Mouse (Mus musculus) forelimb bud, embryonic 11.5 days (tissue): ENCODE data around the gene Rgl1.

Experiments
- DNase-seq: peaks from one replicate; pipeline ENCODE4 v3.0.0-alpha.2; 2012; ENCODE audit warnings: low read depth, low spot score

The Rgl1 gene

DNA sequence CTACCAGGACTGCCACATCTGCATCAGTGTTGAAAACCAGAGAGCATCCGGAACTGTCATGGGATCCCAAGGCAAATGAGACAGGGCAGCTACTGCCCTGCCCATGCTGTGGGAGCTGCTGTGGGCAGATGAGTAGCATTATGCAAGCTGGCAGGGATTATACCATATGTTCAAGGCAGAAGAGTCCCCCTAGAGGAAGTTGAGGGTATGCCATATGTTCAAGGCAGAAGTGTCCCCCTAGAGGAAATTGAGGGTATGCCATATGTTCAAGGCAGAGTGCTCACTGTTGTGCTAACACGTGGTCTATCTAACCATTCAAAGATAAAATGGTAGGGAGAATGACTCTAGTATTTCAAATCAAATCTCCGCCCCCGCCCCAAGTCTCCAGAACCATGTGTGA, 254.9 kb downstream of the Rgl1 start:
- peak; percentile 54 for DNase-seq

- no peak for DNase-seq
Observed at GRCm38 (mm10) chr1:152508481-152509220, 257.5 kb downstream of the Rgl1 start.

DNA sequence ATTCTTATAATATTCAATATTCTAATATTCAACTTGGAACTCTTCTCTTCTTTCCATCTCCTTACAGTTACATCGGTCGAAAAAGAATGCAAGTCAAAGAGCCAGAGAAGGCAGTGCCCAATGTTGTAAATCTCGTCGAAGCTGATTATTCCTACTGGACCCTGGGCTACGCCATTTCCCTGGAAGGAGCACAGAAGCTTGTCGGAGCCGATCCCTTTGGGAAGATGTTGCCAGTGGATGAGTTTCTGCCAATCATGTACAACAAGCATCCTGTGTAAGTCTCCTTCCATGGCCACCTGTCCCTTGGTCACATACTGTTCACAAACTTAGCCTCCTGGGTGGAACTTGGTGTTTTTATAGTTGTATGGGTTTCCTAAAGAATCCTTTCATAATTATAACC, 259.4 kb downstream of the Rgl1 start:
- DNase-seq, result no peak

- no peak for DNase-seq
Observed at GRCm38 (mm10) chr1:152506175-152506574, 260.0 kb downstream of the Rgl1 start.

GRCm38 (mm10) chr1:152499802-152500201, 266.3 kb downstream of the Rgl1 start:
- no peak for DNase-seq

DNA sequence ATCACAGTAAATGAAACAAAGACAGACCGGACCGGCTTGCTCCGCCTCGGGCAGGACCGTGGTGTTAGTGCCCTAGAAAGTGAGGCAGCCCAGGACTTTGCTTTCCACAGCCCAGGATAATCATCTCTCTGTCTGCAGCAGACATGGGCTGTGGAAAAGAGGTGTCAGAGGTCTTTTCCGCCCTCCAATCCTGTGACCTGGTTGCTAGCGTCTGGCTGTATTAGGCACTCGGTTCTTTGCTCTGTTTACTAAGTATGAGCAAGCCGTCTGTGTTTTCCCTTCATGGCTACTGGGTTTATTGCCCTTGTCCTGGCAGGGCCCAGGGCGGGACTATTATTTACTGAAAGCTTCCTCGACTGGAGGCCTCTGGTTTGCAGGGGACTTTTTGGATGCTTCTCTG, 268.6 kb downstream of the Rgl1 start:
- DNase-seq, result no peak

GRCm38 (mm10) chr1:152496831-152497230, 269.3 kb downstream of the Rgl1 start:
- DNase-seq, result no peak

DNA sequence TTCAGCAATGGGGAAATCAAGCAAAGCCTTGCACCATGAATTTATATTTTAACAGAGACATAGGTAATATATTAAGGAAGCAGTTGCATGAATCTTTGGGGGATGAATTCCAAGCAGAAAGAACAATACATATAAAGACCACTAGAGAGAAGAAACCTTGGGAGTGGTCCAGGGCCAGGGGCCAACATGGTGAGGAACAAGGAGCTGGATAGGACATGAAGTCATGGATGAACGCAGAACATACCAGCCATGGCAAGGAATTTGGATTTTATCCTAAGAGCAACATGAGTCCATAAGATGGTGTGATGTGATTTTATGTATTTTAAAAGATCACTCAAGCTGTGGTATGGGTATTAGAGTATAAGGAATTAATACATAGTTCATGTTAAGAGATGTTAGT, 273.9 kb downstream of the Rgl1 start:
- no peak for DNase-seq

DNA sequence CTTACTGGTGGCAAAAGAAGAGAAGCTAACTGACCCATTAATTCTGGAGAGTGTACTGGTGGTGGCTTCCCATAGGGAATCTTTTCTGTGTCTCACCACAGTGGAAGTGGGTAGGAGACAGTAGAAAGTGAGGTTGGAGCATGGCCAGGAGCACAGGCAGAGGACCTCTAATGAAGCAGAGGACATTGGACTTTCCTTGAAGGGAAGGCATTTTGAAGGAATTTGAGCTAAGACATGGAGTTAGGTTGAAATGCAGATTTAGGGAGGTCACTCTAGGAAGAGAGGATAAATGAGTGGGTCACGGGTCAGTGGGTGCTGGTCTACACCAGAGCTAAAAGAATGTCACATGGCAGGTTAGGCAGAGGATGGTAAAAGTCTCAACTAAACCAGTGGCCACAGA, 275.3 kb downstream of the Rgl1 start:
- DNase-seq, result no peak

GRCm38 (mm10) chr1:152476126-152476525, 290.0 kb downstream of the Rgl1 start:
- no peak for DNase-seq

- DNase-seq, result no peak
Observed at GRCm38 (mm10) chr1:152468443-152468842, 297.7 kb downstream of the Rgl1 start.
